Mouse (Mus musculus) neural tube, embryonic 12.5 days (tissue): ENCODE measurements at regions not wholly inside any gene's neighbourhood (a gene's known extent, or its start where the extent isn't known, plus 50 kb on each side); places are given as distances from the start of the nearest gene placed in this dataset.

Experiments
- ATAC-seq: fragments of 200-750 bp; cut with Nextera tagmentation; 2 replicates; pipeline ENCODE4 v1.8.0; 2017; ENCODE audit warnings: low read depth, mild to moderate bottlenecking, moderate TSS enrichment, moderate library complexity; ENCODE audit not compliant: low FRiP score
- H3K27ac ChIP-seq: fragments of 300-500 bp; sonication (generic); 2 replicates; pipeline ENCODE4 v1.5.1; 2016
- H3K27me3 ChIP-seq: fragments of 300-500 bp; sonication (generic); replicated peaks from 2 replicates; pipeline ENCODE4 v1.6.1; 2016; ENCODE audit warnings: mild to moderate bottlenecking
- H3K36me3 ChIP-seq: fragments of 300-500 bp; sonication (generic); 2 replicates; pipeline ENCODE4 v1.6.1; 2016; ENCODE audit warnings: mild to moderate bottlenecking
- H3K4me1 ChIP-seq: fragments of 300-500 bp; sonication (generic); 2 replicates; pipeline ENCODE4 v1.6.1; 2016
- H3K4me2 ChIP-seq: fragments of 300-500 bp; sonication (generic); replicated peaks from 2 replicates; pipeline ENCODE4 v1.6.1; 2016; ENCODE audit warnings: mild to moderate bottlenecking
- H3K4me3 ChIP-seq: fragments of 300-500 bp; sonication (generic); 2 replicates; pipeline ENCODE4 v1.5.1; 2016
- H3K9ac ChIP-seq: fragments of 300-500 bp; sonication (generic); 2 replicates; pipeline ENCODE4 v1.6.1; 2016; ENCODE audit warnings: mild to moderate bottlenecking
- H3K9me3 ChIP-seq: fragments of 300-500 bp; sonication (generic); 2 replicates; pipeline ENCODE4 v1.6.1; 2016; ENCODE audit warnings: mild to moderate bottlenecking
- WGBS: fragments of 180-500 bp; shearing (Covaris S2); methylation state at CpG from one replicate; pipeline ENCODE4 v1.1.7; 2016; 5-methylcytosine and 5-hydroxymethylcytosine counted together

DNA sequence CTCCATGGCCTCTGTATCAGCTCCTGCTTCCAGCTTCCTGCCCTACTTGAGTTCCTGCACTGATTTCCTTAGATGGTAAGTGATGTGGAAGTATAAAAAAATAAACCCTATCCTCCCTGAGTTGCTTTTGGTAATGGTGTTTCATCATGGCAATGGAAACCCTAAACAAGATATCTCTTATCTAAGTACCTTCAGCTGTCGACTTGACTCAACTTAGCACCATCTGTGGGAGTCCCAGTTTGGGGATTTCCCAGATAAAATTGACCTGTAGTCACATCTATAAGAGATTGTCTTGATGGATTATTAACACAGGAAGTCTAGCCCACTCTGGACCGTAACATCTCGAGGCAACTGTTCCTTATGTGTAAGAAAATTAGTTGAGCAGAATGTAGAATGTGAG lies 570.2 kb upstream of the Gm10306 start:
- no peak for ATAC-seq
- Histone ChIP-seq H3K9me3 (no peaks in the 10 kb centered on the region), H3K4me3 (no peak overlapping the region), H3K9ac (no peak overlapping the region), H3K4me1 (no peaks in the 10 kb centered on the region), H3K27ac (no peak overlapping the region), H3K4me2 (no peak overlapping the region), H3K36me3 (no peaks in the 10 kb centered on the region), H3K27me3 (no peaks in the 10 kb centered on the region)
- 90% methylated on average over 3 of the region's 3 CpGs for WGBS

DNA sequence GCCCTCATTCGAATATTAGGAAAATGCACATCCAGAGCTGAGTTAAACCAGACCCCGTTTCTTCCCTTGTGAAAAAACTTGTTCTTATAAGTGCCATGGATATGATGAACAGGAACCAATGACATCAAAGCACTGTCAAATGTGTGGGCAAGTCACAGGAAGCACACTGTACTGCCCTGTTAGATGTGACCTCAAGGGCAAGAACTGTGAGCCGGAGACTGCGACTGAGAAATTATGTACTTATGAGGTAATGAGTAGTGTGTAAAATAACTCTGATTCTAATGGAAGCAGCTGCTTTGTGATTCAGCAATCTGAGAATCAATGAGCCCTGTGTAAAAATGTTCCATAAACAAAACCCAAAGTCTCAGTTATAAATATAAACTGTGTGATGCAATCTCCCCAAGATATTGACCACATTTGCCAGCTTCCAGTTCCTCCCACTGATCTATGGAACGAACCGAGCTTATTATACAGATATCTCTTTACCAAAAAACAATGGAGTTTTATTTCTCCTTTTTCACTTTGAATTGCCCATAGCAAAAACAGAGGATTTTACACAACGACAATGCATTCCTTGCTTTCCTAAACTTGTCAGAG lies 566.0 kb upstream of the Gm10306 start:
- Histone ChIP-seq H3K36me3 (no peaks in the 10 kb centered on the region), H3K4me2 (no peak overlapping the region), H3K4me3 (no peak overlapping the region), H3K9ac (no peak overlapping the region), H3K27ac (no peak overlapping the region), H3K9me3 (no peaks in the 10 kb centered on the region), H3K27me3 (no peaks in the 10 kb centered on the region), H3K4me1 (no peaks in the 10 kb centered on the region)
- WGBS, result 79% methylated on average over 7 of the region's 7 CpGs
- ATAC-seq, result no peak

- H3K9ac ChIP-seq, result no peak overlapping the region
- WGBS, result 88% methylated on average over 1 of the region's 1 CpGs
- H3K4me2 ChIP-seq, result no peak overlapping the region
- H3K36me3 ChIP-seq, result no peaks in the 10 kb centered on the region
- no peaks in the 10 kb centered on the region for H3K9me3 ChIP-seq
- no peak overlapping the region for H3K27ac ChIP-seq
- no peak overlapping the region for H3K4me3 ChIP-seq
- no peak for ATAC-seq
- no peaks in the 10 kb centered on the region for H3K4me1 ChIP-seq
- no peaks in the 10 kb centered on the region for H3K27me3 ChIP-seq
Measured at GRCm38 (mm10) chr4:94005818-94006217, 550.5 kb upstream of the Gm10306 start.

- no peak overlapping the region for H3K4me3 ChIP-seq
- no peaks in the 10 kb centered on the region for H3K4me1 ChIP-seq
- H3K9ac ChIP-seq, result no peak overlapping the region
- no peaks in the 10 kb centered on the region for H3K27me3 ChIP-seq
- H3K9me3 ChIP-seq, result no peaks in the 10 kb centered on the region
- no peaks in the 10 kb centered on the region for H3K36me3 ChIP-seq
- no peak overlapping the region for H3K27ac ChIP-seq
- peak; percentile 82; the same call in 1 of the 2 replicates for ATAC-seq
- H3K4me2 ChIP-seq, result no peak overlapping the region
- 51% methylated on average over 8 of the region's 8 CpGs for WGBS
Measured at GRCm38 (mm10) chr4:94007088-94007768, 549.1 kb upstream of the Gm10306 start.

- Histone ChIP-seq H3K27me3 (no peaks in the 10 kb centered on the region), H3K4me3 (no peak overlapping the region), H3K4me1 (no peaks in the 10 kb centered on the region), H3K4me2 (no peak overlapping the region), H3K9ac (no peak overlapping the region), H3K36me3 (no peaks in the 10 kb centered on the region), H3K27ac (no peak overlapping the region), H3K9me3 (no peaks in the 10 kb centered on the region)
- ATAC-seq, result no peak
- 84% methylated on average over 2 of the region's 2 CpGs for WGBS
Measured at GRCm38 (mm10) chr4:94015713-94016112, 540.6 kb upstream of the Gm10306 start.

- no peak for ATAC-seq
- WGBS, result 92% methylated on average over 3 of the region's 3 CpGs
- H3K27ac ChIP-seq, result no peak overlapping the region
- no peaks in the 10 kb centered on the region for H3K36me3 ChIP-seq
- H3K4me3 ChIP-seq, result no peak overlapping the region
- H3K9ac ChIP-seq, result no peak overlapping the region
- no peaks in the 10 kb centered on the region for H3K4me1 ChIP-seq
- H3K9me3 ChIP-seq, result no peaks in the 10 kb centered on the region
- H3K4me2 ChIP-seq, result no peak overlapping the region
- H3K27me3 ChIP-seq, result no peaks in the 10 kb centered on the region
Measured at GRCm38 (mm10) chr4:94017702-94018101, 538.6 kb upstream of the Gm10306 start.

- no peak for ATAC-seq
Measured at GRCm38 (mm10) chr4:94049629-94050310, 506.6 kb upstream of the Gm10306 start.

GRCm38 (mm10) chr4:94052249-94053162 lies 503.8 kb upstream of the Gm10306 start:
- H3K9ac ChIP-seq, result no peak overlapping the region
- H3K9me3 ChIP-seq, result no peaks in the 10 kb centered on the region
- H3K36me3 ChIP-seq, result no peaks in the 10 kb centered on the region
- H3K27ac ChIP-seq, result no peak overlapping the region
- no peaks in the 10 kb centered on the region for H3K4me1 ChIP-seq
- H3K4me2 ChIP-seq, result no peak overlapping the region
- ATAC-seq, result no peak
- 84% methylated on average over 11 of the region's 11 CpGs for WGBS
- no peak overlapping the region for H3K4me3 ChIP-seq
- no peaks in the 10 kb centered on the region for H3K27me3 ChIP-seq

More at GRCm38 (mm10) chr4:94049629-94050310, 506.6 kb upstream of the Gm10306 start:
- no peak overlapping the region for H3K4me2 ChIP-seq
- no peaks in the 10 kb centered on the region for H3K36me3 ChIP-seq
- no peaks in the 10 kb centered on the region for H3K27me3 ChIP-seq
- 78% methylated on average over 5 of the region's 5 CpGs for WGBS
- no peak overlapping the region for H3K27ac ChIP-seq
- H3K9me3 ChIP-seq, result no peaks in the 10 kb centered on the region
- no peak overlapping the region for H3K4me3 ChIP-seq
- H3K4me1 ChIP-seq, result no peaks in the 10 kb centered on the region
- no peak overlapping the region for H3K9ac ChIP-seq

- H3K9ac ChIP-seq, result no peak overlapping the region
- H3K4me1 ChIP-seq, result no peaks in the 10 kb centered on the region
- H3K27me3 ChIP-seq, result no peaks in the 10 kb centered on the region
- no peak overlapping the region for H3K4me2 ChIP-seq
- no peaks in the 10 kb centered on the region for H3K9me3 ChIP-seq
- H3K27ac ChIP-seq, result no peak overlapping the region
- ATAC-seq, result no peak
- H3K36me3 ChIP-seq, result no peaks in the 10 kb centered on the region
- no peak overlapping the region for H3K4me3 ChIP-seq
- 59% methylated on average over 9 of the region's 9 CpGs for WGBS
Measured at GRCm38 (mm10) chr4:94073178-94073870, 483.0 kb upstream of the Gm10306 start.

DNA sequence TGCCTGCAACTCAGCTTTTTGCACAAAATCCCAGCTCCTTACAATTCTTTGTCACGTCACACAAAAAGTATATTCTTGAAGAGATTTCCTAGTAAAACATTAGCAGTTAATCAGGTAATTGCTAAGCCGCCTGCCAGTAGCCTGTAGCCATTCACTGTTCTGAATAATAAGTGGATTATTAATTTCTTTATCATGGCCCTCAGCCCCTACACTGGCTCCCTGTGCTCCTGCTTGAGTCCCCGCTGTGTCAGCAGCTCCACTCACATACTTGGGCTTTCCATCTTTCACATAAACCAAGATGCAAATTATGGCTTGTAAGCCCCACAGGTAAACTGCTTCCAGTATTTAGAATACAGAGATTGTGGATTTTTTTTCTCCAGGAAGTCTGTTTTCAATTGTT lies 473.5 kb upstream of the Gm10306 start:
- no peaks in the 10 kb centered on the region for H3K4me1 ChIP-seq

GRCm38 (mm10) chr4:94094379-94094778 lies 462.0 kb upstream of the Gm10306 start:
- Histone ChIP-seq H3K9ac (no peak overlapping the region), H3K4me3 (no peak overlapping the region), H3K4me2 (no peak overlapping the region), H3K27ac (no peak overlapping the region), H3K36me3 (no peaks in the 10 kb centered on the region), H3K9me3 (no peaks in the 10 kb centered on the region), H3K27me3 (no peaks in the 10 kb centered on the region), H3K4me1 (no peaks in the 10 kb centered on the region)
- ATAC-seq, result no peak
- 78% methylated on average over 5 of the region's 5 CpGs for WGBS

More for the DNA sequence above, 473.5 kb upstream of the Gm10306 start:
- Histone ChIP-seq H3K9ac (no peak overlapping the region), H3K27me3 (no peaks in the 10 kb centered on the region), H3K36me3 (no peaks in the 10 kb centered on the region), H3K4me2 (no peak overlapping the region), H3K4me3 (no peak overlapping the region), H3K27ac (no peak overlapping the region), H3K9me3 (no peaks in the 10 kb centered on the region)
- 82% methylated on average over 3 of the region's 3 CpGs for WGBS
- ATAC-seq, result no peak
